Mouse (Mus musculus): ENCODE results near the gene Gga3.

Gene Gga3

GRCm38 (mm10) chr11:115555717-115556116 lies 48.1 kb downstream of the Gga3 start:
- DNase-seq (ENCODE audit: low read depth): no peak

DNA sequence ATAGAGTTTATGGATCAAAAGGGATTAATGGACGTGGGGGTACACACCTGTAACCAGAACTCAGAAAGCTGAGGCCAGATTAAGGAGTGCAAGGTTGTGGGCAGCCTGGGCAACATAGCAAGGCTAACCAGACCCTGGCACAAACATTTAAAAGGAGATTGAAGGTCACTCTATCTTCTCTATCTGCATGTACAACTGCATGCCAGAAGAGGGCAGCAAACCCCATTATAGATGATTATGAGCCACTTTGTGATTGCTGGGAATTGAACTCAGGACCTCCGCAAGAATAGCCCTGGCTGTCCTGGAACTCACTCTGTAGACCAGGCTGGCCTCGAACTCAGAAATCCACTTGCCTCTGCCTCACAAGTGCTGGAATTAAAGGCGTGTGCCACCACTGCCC lies 51.1 kb downstream of the Gga3 start:
- no peak for DNase-seq (ENCODE audit: low read depth)

- DNase-seq (ENCODE audit: low read depth): no peak
These were observed 60.3 kb downstream of the Gga3 start for GRCm38 (mm10) chr11:115543571-115543970.

DNA sequence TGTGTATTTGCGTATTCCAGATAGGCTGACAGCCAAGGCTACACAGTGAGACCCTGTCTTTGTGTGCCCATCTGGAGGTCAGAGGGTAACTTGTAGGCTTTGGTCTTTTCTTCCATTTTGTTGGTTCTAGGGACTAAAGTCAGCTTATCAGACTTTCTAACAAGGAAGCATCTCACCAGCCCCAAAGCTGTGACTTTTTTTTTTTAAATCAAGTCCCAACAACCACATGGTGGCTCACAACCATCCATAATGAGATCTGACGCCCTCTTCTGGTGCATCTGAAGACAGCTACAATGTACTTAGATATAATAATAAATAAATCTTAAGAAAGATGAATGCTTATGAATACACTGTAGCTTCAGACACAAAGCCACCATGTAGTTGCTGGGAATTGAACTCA lies 65.8 kb downstream of the Gga3 start:
- DNase-seq (ENCODE audit: low read depth): no peak

- no peak for DNase-seq (ENCODE audit: low read depth)
These were observed 66.8 kb downstream of the Gga3 start for GRCm38 (mm10) chr11:115536856-115537568.

- peak; percentile 92 for DNase-seq (ENCODE audit: low read depth)
These were observed 67.7 kb downstream of the Gga3 start, which contains the start of gene Sumo2 for GRCm38 (mm10) chr11:115536038-115536681. Sumo2 (minus strand) TSS chr11:115536276.

GRCm38 (mm10) chr11:115535401-115536037 lies 68.3 kb downstream of the Gga3 start:
- no peak for DNase-seq (ENCODE audit: low read depth)

- no peak for DNase-seq (ENCODE audit: low read depth)
These were observed 69.0 kb downstream of the Gga3 start for GRCm38 (mm10) chr11:115534759-115535371.

Measured in c-Kit-positive CD71-negative TER-119-negative erythroid progenitor cells, embryonic 14.5 days (primary cell).